Mouse (Mus musculus) stomach, embryonic 14.5 days (tissue): ENCODE measurements around the gene Agtrap. TPM values are rescaled to one million over a fixed set of nuclear protein-coding genes. Genes with fewer than 3 reads are reported as not detected.
A peak's percentile ranks its signal among the peaks of the same experiment; 100 is the strongest.
"Not testable (repeated sequence)": the region's sequence is repeated elsewhere in the genome, so short reads cannot be mapped to it uniquely, and the experiment has no call there.

Experiments used
- ATAC-seq: fragments of 200-750 bp; cut with Nextera tagmentation; 2 replicates; pipeline ENCODE4 v1.8.0; 2017; ENCODE audit warnings: low read depth, moderate TSS enrichment; ENCODE audit not compliant: insufficient number of reproducible peaks, insufficient read depth, low FRiP score
- H3K27ac ChIP-seq: fragments of 300-500 bp; sonication (generic); 2 replicates; pipeline ENCODE4 v1.5.1; 2014; ENCODE audit warnings: mild to moderate bottlenecking, low read length, moderate library complexity, mixed read lengths
- H3K27me3 ChIP-seq: fragments of 300-500 bp; sonication (generic); 2 replicates; pipeline ENCODE4 v1.6.1; 2014; ENCODE audit warnings: low read length, control low read depth, mixed read lengths; ENCODE audit not compliant: control insufficient read depth, insufficient read depth
- H3K36me3 ChIP-seq: fragments of 300-500 bp; sonication (generic); 2 replicates; pipeline ENCODE4 v1.6.1; 2014; ENCODE audit warnings: mild to moderate bottlenecking, control low read depth, low read length, moderate library complexity, mixed read lengths; ENCODE audit not compliant: control insufficient read depth, insufficient read depth
- H3K4me1 ChIP-seq: fragments of 300-500 bp; sonication (generic); 2 replicates; pipeline ENCODE4 v1.6.1; 2014; ENCODE audit warnings: low read length, control low read depth, mixed read lengths; ENCODE audit not compliant: control insufficient read depth, insufficient read depth
- H3K4me2 ChIP-seq: fragments of 300-500 bp; sonication (generic); replicated peaks from 2 replicates; pipeline ENCODE4 v1.6.1; 2014; ENCODE audit warnings: low read depth, low read length, control low read depth
- H3K4me3 ChIP-seq: fragments of 300-500 bp; sonication (generic); 2 replicates; pipeline ENCODE4 v1.5.1; 2014; ENCODE audit warnings: low read depth, low read length, control low read depth
- H3K9ac ChIP-seq: fragments of 300-500 bp; sonication (generic); replicated peaks from 2 replicates; pipeline ENCODE4 v1.6.1; 2014; ENCODE audit warnings: low read depth, mild to moderate bottlenecking, control low read depth, low read length, moderate library complexity, mixed read lengths
- H3K9me3 ChIP-seq: fragments of 300-500 bp; sonication (generic); 2 replicates; pipeline ENCODE4 v1.6.1; 2016; ENCODE audit warnings: low read depth, low read length, control low read depth; ENCODE audit not compliant: control insufficient read depth
- WGBS: fragments of 180-500 bp; shearing (Covaris S2); extraction: QIAGEN DNeasy Blood & Tissue Kit; methylation state at CpG from one replicate; pipeline ENCODE4 v1.1.7; 2014; 5-methylcytosine and 5-hydroxymethylcytosine counted together
- polyA plus RNA-seq: library from polyadenylated mRNA; unstranded; fragments of >200 nt; fragmentation: Nextera tagmentation; extraction: Ambion mirVana; gene quantifications from 2 replicates; pipeline ENCODE4 v1.2.1, GENCODE M21; 2014

Gene Agtrap
- polyA plus RNA-seq, 1 experiment from 2014 or later, result 13.3 TPM

DNA sequence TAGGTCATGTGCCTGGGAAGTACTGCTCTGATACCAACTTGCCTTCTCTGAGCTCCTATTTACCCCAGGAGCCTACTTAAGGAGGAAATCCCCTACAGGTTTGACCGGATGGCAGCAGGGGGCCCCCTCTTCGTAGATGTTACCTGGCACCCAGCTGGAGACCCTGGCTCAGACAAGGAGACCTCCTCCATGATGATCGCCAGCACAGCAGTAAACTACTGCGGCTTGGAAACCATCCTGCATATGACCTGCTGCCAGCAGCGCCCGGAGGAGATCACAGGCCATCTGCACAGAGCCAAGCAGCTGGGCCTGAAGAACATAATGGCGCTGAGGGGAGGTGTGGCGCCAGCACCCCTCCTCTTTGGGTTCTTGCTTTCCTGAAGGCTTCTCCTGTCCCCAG lies 44.5 kb downstream of the Agtrap start:
- H3K9me3 ChIP-seq, H3K4me2 ChIP-seq, H3K4me3 ChIP-seq, H3K9ac ChIP-seq, H3K27ac ChIP-seq, ATAC-seq, H3K27me3 ChIP-seq: not testable (repeated sequence)
- peaks cover 17% of the 10 kb centered on the region for H3K36me3 ChIP-seq
- WGBS, result 83% methylated on average over 6 of the region's 8 CpGs
- peaks cover 25% of the 10 kb centered on the region for H3K4me1 ChIP-seq

- Histone ChIP-seq H3K4me3 (peak overlapping the region; percentile 39), H3K9me3 (no peaks in the 10 kb centered on the region), H3K36me3 (peaks cover 7% of the 10 kb centered on the region), H3K27ac (peak overlapping the region; percentile 81), H3K4me2 (peak overlapping the region; percentile 64), H3K9ac (peak overlapping the region; percentile 36), H3K4me1 (peaks cover 34% of the 10 kb centered on the region), H3K27me3 (no peaks in the 10 kb centered on the region)
- 2% methylated on average over 16 of the region's 16 CpGs for WGBS
- no peak for ATAC-seq
Observed at GRCm38 (mm10) chr4:148041611-148042191, 46.1 kb downstream of the Agtrap start.

DNA sequence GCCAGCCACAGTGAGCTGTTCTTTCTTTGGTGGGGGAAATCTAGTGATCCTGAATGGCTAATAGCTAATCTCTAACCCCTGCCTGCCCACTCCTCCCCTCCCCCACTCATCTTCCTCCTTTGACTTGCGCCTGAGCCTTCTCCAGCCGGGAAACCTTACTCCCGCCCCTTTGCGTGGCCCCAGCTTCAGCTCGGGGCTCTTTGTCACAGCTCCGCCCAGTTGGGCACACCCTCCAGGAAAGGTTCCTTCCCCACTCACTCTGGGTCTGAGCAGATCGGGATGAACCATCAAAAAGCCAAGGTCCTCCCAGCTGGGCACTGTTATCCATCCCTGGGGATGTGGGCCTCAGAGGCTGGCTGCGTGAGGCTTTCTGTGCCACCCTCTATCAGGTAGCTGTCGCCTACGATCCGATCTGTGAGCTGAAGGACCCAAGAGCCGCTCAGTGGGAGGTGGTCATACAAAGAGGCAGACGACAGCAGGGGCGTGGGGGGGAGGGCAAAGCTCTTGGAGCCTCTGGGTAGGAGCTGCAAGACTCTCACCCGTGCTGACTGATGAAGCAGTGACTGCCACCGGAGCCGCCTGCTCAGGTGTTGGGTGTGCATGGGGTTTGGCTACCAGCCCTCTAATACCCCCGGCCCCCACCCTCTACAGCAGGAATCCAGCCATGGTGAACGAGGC lies 46.8 kb downstream of the Agtrap start:
- Histone ChIP-seq H3K4me1 (peaks cover 34% of the 10 kb centered on the region), H3K27ac (peak overlapping the region; percentile 81), H3K9me3 (no peaks in the 10 kb centered on the region), H3K36me3 (peaks cover 7% of the 10 kb centered on the region), H3K4me3 (peak overlapping the region; percentile 39), H3K4me2 (peak overlapping the region; percentile 64), H3K9ac (peak overlapping the region; percentile 36), H3K27me3 (no peaks in the 10 kb centered on the region)
- WGBS, result under 1% methylated on average over 19 of the region's 19 CpGs
- peak; percentile 35 for ATAC-seq

- H3K4me1 ChIP-seq, result peaks cover 34% of the 10 kb centered on the region
- H3K27me3 ChIP-seq, result no peaks in the 10 kb centered on the region
- H3K4me3 ChIP-seq, result peak overlapping the region; percentile 39
- no peaks in the 10 kb centered on the region for H3K9me3 ChIP-seq
- 68% methylated on average over 15 of the region's 15 CpGs for WGBS
- H3K9ac ChIP-seq, result no peak overlapping the region
- ATAC-seq, result no peak
- H3K4me2 ChIP-seq, result peak overlapping the region; percentile 64
- peaks cover 7% of the 10 kb centered on the region for H3K36me3 ChIP-seq
- H3K27ac ChIP-seq, result peak overlapping the region; percentile 81; the same call in 1 of the 2 replicates
Observed at GRCm38 (mm10) chr4:148040029-148040830, 47.6 kb downstream of the Agtrap start.

- H3K36me3 ChIP-seq, result peaks cover 6% of the 10 kb centered on the region
- H3K4me1 ChIP-seq, result peaks cover 34% of the 10 kb centered on the region
- H3K27ac ChIP-seq, result peak overlapping the region; percentile 29; the same call in 1 of the 2 replicates
- ATAC-seq, result no peak
- H3K4me2 ChIP-seq, result peak overlapping the region; percentile 64
- WGBS, result 18% methylated on average over 19 of the region's 19 CpGs
- peak overlapping the region; percentile 78 for H3K4me3 ChIP-seq
- no peaks in the 10 kb centered on the region for H3K27me3 ChIP-seq
- no peaks in the 10 kb centered on the region for H3K9me3 ChIP-seq
- peak overlapping the region; percentile 31; the same call in 1 of the 2 replicates for H3K9ac ChIP-seq
Observed at GRCm38 (mm10) chr4:148039254-148040028, 48.4 kb downstream of the Agtrap start.

DNA sequence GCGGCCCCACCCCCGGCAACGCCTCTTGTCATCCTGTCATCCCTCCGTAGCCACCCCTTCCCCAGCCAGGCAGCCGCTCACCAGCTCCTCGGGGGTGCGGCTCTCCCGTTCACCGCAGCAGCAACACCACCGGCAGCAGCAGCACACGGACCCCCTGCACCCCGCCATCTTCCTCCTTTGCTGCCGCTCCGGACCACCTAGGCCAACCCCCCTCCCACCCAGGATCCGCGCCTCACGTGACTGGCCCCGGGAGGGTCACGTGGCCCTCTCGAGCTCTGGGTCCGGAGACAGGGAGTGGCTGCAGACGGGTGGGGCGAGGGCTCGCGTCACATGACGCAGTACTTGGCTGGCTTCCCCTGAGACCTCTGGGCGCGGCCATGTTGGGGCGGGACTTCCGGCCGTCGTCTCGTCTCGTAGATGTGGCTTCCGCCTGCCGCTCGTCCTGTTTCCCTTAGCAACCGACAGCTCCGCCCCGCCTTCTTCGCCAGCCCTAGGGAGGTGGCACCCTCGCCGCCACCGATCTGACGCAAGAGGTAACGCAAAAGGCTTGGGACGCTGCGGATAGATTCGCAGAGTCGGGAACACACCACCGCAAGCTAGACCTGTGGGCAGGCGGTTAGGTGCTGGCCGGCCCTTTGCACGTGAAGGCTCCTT lies 49.1 kb downstream of the Agtrap start, which contains the start of the genes Clcn6 and Mthfr:
Gene Clcn6, minus strand, starts transcription at position 222 of the 654 bp plus-strand sequence.
Gene Mthfr, plus strand, starts transcription at position 478 of the 654 bp plus-strand sequence.
- peak; percentile 93 for ATAC-seq
- peaks cover 6% of the 10 kb centered on the region; the same call in 1 of the 2 replicates for H3K36me3 ChIP-seq
- peaks cover 34% of the 10 kb centered on the region for H3K4me1 ChIP-seq
- H3K4me2 ChIP-seq, result peak within 1 kb of the TSS; percentile 67
- H3K9me3 ChIP-seq, result no peaks in the 10 kb centered on the region
- no peaks in the 10 kb centered on the region for H3K27me3 ChIP-seq
- peak within 1 kb of the TSS; percentile 78 for H3K4me3 ChIP-seq
- WGBS, result under 1% methylated on average over 54 of the region's 54 CpGs
- peak within 1 kb of the TSS; percentile 54 for H3K9ac ChIP-seq
- H3K27ac ChIP-seq, result peak within 1 kb of the TSS; percentile 75; the same call in 1 of the 2 replicates

DNA sequence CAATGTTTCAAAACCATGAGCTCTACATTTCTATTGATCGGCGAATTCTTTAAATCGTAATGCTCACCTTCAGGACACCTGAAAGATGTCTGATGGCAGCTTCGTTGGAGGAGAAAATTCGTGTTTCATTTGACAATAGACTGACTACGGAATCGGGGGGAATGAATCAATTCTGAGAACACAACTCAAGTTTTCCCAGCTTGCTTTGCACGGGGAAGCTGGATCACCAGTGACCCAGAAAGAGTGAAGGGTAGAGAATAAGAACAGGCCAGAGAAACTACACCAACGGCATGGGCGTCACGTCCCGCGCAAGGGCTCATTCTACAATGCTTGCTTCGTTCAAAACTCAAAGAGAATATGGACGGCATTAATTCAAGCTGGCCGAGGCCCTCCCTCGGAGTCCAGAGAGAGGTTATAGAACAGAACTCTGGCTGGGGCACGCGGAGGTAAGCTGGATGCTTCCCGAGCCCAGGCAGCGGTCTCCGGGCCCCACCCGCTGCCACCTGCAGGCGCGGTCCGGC lies 49.7 kb downstream of the Agtrap start:
- ATAC-seq, result no peak
- H3K9me3 ChIP-seq, result no peaks in the 10 kb centered on the region
- peak overlapping the region; percentile 54 for H3K9ac ChIP-seq
- peak overlapping the region; percentile 75; the same call in 1 of the 2 replicates for H3K27ac ChIP-seq
- 9% methylated on average over 26 of the region's 26 CpGs for WGBS
- H3K4me1 ChIP-seq, result peaks cover 34% of the 10 kb centered on the region
- peak overlapping the region; percentile 67 for H3K4me2 ChIP-seq
- peak overlapping the region; percentile 78 for H3K4me3 ChIP-seq
- peaks cover 6% of the 10 kb centered on the region for H3K36me3 ChIP-seq
- no peaks in the 10 kb centered on the region for H3K27me3 ChIP-seq
